Mouse (Mus musculus) C2C12 (cell line): Measurements from ENCODE around the gene Mrps18a. TPM values are rescaled to one million over a fixed set of nuclear protein-coding genes. Genes with fewer than 3 reads are reported as not detected.
A peak's percentile ranks its signal among the peaks of the same experiment; 100 is the strongest.

Source experiments
- H3K27me3 ChIP-seq: one replicate; pipeline ENCODE4 v1.6.1; 2011; ENCODE audit not compliant: control insufficient read depth, insufficient read depth, insufficient read length
- H3K36me3 ChIP-seq: one replicate; pipeline ENCODE4 v1.6.1; 2011; ENCODE audit not compliant: control insufficient read depth, insufficient read depth
- H3K4me3 ChIP-seq: one replicate; pipeline ENCODE4 v1.5.1; 2011; ENCODE audit warnings: mild to moderate bottlenecking, control low read depth; ENCODE audit not compliant: poor library complexity, insufficient read depth, severe bottlenecking
- H3K79me2 ChIP-seq: one replicate; pipeline ENCODE4 v1.6.1; 2011; ENCODE audit not compliant: control insufficient read depth, insufficient read depth
- H3K79me3 ChIP-seq: one replicate; pipeline ENCODE4 v1.6.1; 2011; ENCODE audit warnings: low read depth, control low read depth
- H3ac ChIP-seq: one replicate; pipeline ENCODE3; 2011; ENCODE audit warnings: low read depth; ENCODE audit not compliant: control insufficient read depth, insufficient read length
- CEBPB ChIP-seq: IDR thresholded peaks from one replicate; pipeline ENCODE4 v1.6.1; 2011; ENCODE audit warnings: low read depth, mild to moderate bottlenecking, control low read depth, moderate library complexity
- CTCF ChIP-seq: IDR thresholded peaks from one replicate; pipeline ENCODE4 v1.5.1; 2011; ENCODE audit not compliant: control insufficient read depth, insufficient read depth, insufficient read length
- FOSL1 ChIP-seq: IDR thresholded peaks from one replicate; pipeline ENCODE4 v1.8.0; 2011; ENCODE audit warnings: mild to moderate bottlenecking, low read length; ENCODE audit not compliant: poor library complexity, insufficient read depth, severe bottlenecking
- MAX ChIP-seq: IDR thresholded peaks from one replicate; pipeline ENCODE4 v1.6.1; 2011; ENCODE audit warnings: mild to moderate bottlenecking, control low read depth
- MYOD1 ChIP-seq: IDR thresholded peaks from one replicate; pipeline ENCODE4 v1.6.1; 2011; ENCODE audit warnings: low read depth; ENCODE audit not compliant: control insufficient read depth, insufficient read length
- MYOG ChIP-seq: IDR thresholded peaks from one replicate; pipeline ENCODE4 v1.6.1; 2011; ENCODE audit not compliant: control insufficient read depth, insufficient read length; ENCODE audit errors: extremely low read depth
- USF1 ChIP-seq: IDR thresholded peaks from one replicate; pipeline ENCODE4 v1.6.1; 2011; ENCODE audit warnings: low read depth, mild to moderate bottlenecking, control low read depth, moderate library complexity
- polyA plus RNA-seq: library from polyadenylated mRNA; unstranded; fragments of >200 nt; fragmentation: generic; extraction: Trizol; gene quantifications from one replicate; pipeline ENCODE4 v1.2.1, GENCODE M21; 2012; ENCODE audit warnings: missing spikeins

Gene Mrps18a
- polyA plus RNA-seq, 1 experiment = 136 TPM

- TF ChIP-seq MYOD1 = no peak
- no peak for TF ChIP-seq USF1
- no peak for TF ChIP-seq MAX
- no peak for TF ChIP-seq FOSL1
- TF ChIP-seq CTCF = no peak
- no peak for TF ChIP-seq CEBPB
- no peak for TF ChIP-seq MYOG
- Histone ChIP-seq H3ac (no peak overlapping the region), H3K79me2 (no peaks in the 10 kb centered on the region), H3K27me3 (no peaks in the 10 kb centered on the region), H3K79me3 (no peaks in the 10 kb centered on the region), H3K4me3 (no peak overlapping the region), H3K36me3 (no peaks in the 10 kb centered on the region)
Measured at GRCm38 (mm10) chr17:46084091-46084501, 26.7 kb upstream of the Mrps18a start.

GRCm38 (mm10) chr17:46086341-46086870 lies 24.4 kb upstream of the Mrps18a start:
- no peak overlapping the region for H3K4me3 ChIP-seq
- H3K79me3 ChIP-seq = no peaks in the 10 kb centered on the region
- no peaks in the 10 kb centered on the region for H3K36me3 ChIP-seq
- H3K27me3 ChIP-seq = no peaks in the 10 kb centered on the region
- TF ChIP-seq MYOD1 (peak; percentile 49), CTCF (no peak)
- peak overlapping the region; percentile 6 for H3ac ChIP-seq
- H3K79me2 ChIP-seq = no peaks in the 10 kb centered on the region

GRCm38 (mm10) chr17:46091351-46091750 lies 19.4 kb upstream of the Mrps18a start:
- no peaks in the 10 kb centered on the region for H3K36me3 ChIP-seq
- H3ac ChIP-seq = no peak overlapping the region
- no peaks in the 10 kb centered on the region for H3K79me2 ChIP-seq
- TF ChIP-seq FOSL1 (no peak), MYOG (no peak), MYOD1 (no peak), USF1 (no peak), CEBPB (no peak), CTCF (no peak), MAX (no peak)
- peaks cover 9% of the 10 kb centered on the region for H3K27me3 ChIP-seq
- H3K79me3 ChIP-seq = no peaks in the 10 kb centered on the region
- H3K4me3 ChIP-seq = no peak overlapping the region

- no peaks in the 10 kb centered on the region for H3K36me3 ChIP-seq
- H3ac ChIP-seq = no peak overlapping the region
- no peak overlapping the region for H3K4me3 ChIP-seq
- H3K79me2 ChIP-seq = no peaks in the 10 kb centered on the region
- H3K79me3 ChIP-seq = no peaks in the 10 kb centered on the region
- peaks cover 9% of the 10 kb centered on the region for H3K27me3 ChIP-seq
- TF ChIP-seq MYOD1 = no peak
Measured at GRCm38 (mm10) chr17:46091899-46092298, 18.9 kb upstream of the Mrps18a start.

- TF ChIP-seq MYOD1 = no peak
- no peak for TF ChIP-seq CEBPB
- no peak for TF ChIP-seq FOSL1
- TF ChIP-seq MAX = no peak
- no peak for TF ChIP-seq MYOG
- no peak for TF ChIP-seq CTCF
Measured at GRCm38 (mm10) chr17:46098525-46098924, 12.3 kb upstream of the Mrps18a start.

GRCm38 (mm10) chr17:46101906-46102305 lies 8.9 kb upstream of the Mrps18a start:
- Histone ChIP-seq H3K36me3 (no peaks in the 10 kb centered on the region), H3K4me3 (no peak overlapping the region)
- no peak for TF ChIP-seq MYOG
- TF ChIP-seq USF1 = no peak
- TF ChIP-seq CEBPB = no peak
- TF ChIP-seq CTCF = no peak
- no peak for TF ChIP-seq FOSL1
- no peak for TF ChIP-seq MYOD1
- TF ChIP-seq MAX = no peak

More at GRCm38 (mm10) chr17:46098525-46098924, 12.3 kb upstream of the Mrps18a start:
- Histone ChIP-seq H3K4me3 (no peak overlapping the region), H3K36me3 (no peaks in the 10 kb centered on the region), H3K27me3 (peaks cover 9% of the 10 kb centered on the region), H3K79me2 (no peaks in the 10 kb centered on the region), H3K79me3 (no peaks in the 10 kb centered on the region), H3ac (no peak overlapping the region)

More at GRCm38 (mm10) chr17:46101906-46102305, 8.9 kb upstream of the Mrps18a start:
- Histone ChIP-seq H3K79me3 (no peaks in the 10 kb centered on the region), H3K27me3 (no peaks in the 10 kb centered on the region), H3ac (no peak overlapping the region), H3K79me2 (no peaks in the 10 kb centered on the region)
